Mouse (Mus musculus) hindbrain, embryonic 16.5 days (tissue): ENCODE measurements around the gene Armh1. TPM values are rescaled to one million over a fixed set of nuclear protein-coding genes. Genes with fewer than 3 reads are reported as not detected.

Experiments
- ATAC-seq: fragments of 200-750 bp; cut with Nextera tagmentation; 2 replicates; pipeline ENCODE4 v1.8.0; 2017; ENCODE audit warnings: moderate TSS enrichment, moderate library complexity
- H3K27ac ChIP-seq: fragments of 300-500 bp; sonication (generic); 2 replicates; pipeline ENCODE4 v1.5.1; 2014; ENCODE audit warnings: low read depth, mild to moderate bottlenecking, control low read depth, low read length, moderate library complexity
- H3K27me3 ChIP-seq: fragments of 300-500 bp; sonication (generic); replicated peaks from 2 replicates; pipeline ENCODE4 v1.6.1; 2014; ENCODE audit warnings: low read length; ENCODE audit not compliant: control insufficient read depth, insufficient read depth
- H3K36me3 ChIP-seq: fragments of 300-500 bp; sonication (generic); 2 replicates; pipeline ENCODE4 v1.6.1; 2014; ENCODE audit warnings: mild to moderate bottlenecking, low read length, moderate library complexity, mixed read lengths; ENCODE audit not compliant: control insufficient read depth, insufficient read depth
- H3K4me1 ChIP-seq: fragments of 300-500 bp; sonication (generic); 2 replicates; pipeline ENCODE4 v1.6.1; 2014; ENCODE audit warnings: low read depth, low read length; ENCODE audit not compliant: control insufficient read depth, insufficient read depth
- H3K4me2 ChIP-seq: fragments of 300-500 bp; sonication (generic); 2 replicates; pipeline ENCODE4 v1.6.1; 2014; ENCODE audit warnings: mild to moderate bottlenecking, low read length, control low read depth, moderate library complexity
- H3K4me3 ChIP-seq: fragments of 300-500 bp; sonication (generic); 2 replicates; pipeline ENCODE4 v1.5.1; 2014; ENCODE audit warnings: mild to moderate bottlenecking, low read length, control low read depth, moderate library complexity
- H3K9ac ChIP-seq: fragments of 300-500 bp; sonication (generic); 2 replicates; pipeline ENCODE4 v1.6.1; 2014; ENCODE audit warnings: low read depth, mild to moderate bottlenecking, control low read depth, low read length, moderate library complexity
- H3K9me3 ChIP-seq: fragments of 300-500 bp; sonication (generic); 2 replicates; pipeline ENCODE4 v1.6.1; 2014; ENCODE audit warnings: mild to moderate bottlenecking, low read length, moderate library complexity; ENCODE audit not compliant: control insufficient read depth
- WGBS: fragments of 180-500 bp; shearing (Covaris S2); extraction: QIAGEN DNeasy Blood & Tissue Kit; methylation state at CpG from one replicate; pipeline ENCODE4 v1.1.7; 2014; 5-methylcytosine and 5-hydroxymethylcytosine counted together
- polyA plus RNA-seq: library from polyadenylated mRNA; unstranded; fragments of >200 nt; fragmentation: Nextera tagmentation; extraction: Ambion mirVana; gene quantifications from 2 replicates; pipeline ENCODE4 v1.2.1, GENCODE M21; 2015

Armh1 gene
- polyA plus RNA-seq: 2.3 and 2.9 TPM in 2 replicates

GRCm38 (mm10) chr4:117251801-117252316, at the start of gene Armh1, which contains the start of gene Tmem53:
Armh1 (minus strand) TSS chr4:117252125.
Tmem53 (plus strand) TSS chr4:117251951.
- no peaks in the 10 kb centered on the region for H3K9me3 ChIP-seq
- no peaks in the 10 kb centered on the region for H3K27me3 ChIP-seq
- peak within 1 kb of the TSS; percentile 72 for H3K9ac ChIP-seq
- ATAC-seq: peak; percentile 96
- peak within 1 kb of the TSS; percentile 78 for H3K27ac ChIP-seq
- WGBS: 0% methylated on average over 17 of the region's 43 CpGs
- peak within 1 kb of the TSS; percentile 65 for H3K4me3 ChIP-seq
- H3K36me3 ChIP-seq: no peaks in the 10 kb centered on the region
- H3K4me2 ChIP-seq: peak within 1 kb of the TSS; percentile 79
- peaks cover 12% of the 10 kb centered on the region; the same call in 1 of the 2 replicates for H3K4me1 ChIP-seq

- H3K27me3 ChIP-seq: peaks cover 17% of the 10 kb centered on the region
- no peak overlapping the region for H3K4me3 ChIP-seq
- ATAC-seq: no peak
- H3K36me3 ChIP-seq: no peaks in the 10 kb centered on the region
- no peak overlapping the region for H3K9ac ChIP-seq
- H3K9me3 ChIP-seq: no peaks in the 10 kb centered on the region
- no peak overlapping the region for H3K27ac ChIP-seq
- H3K4me1 ChIP-seq: peaks cover 15% of the 10 kb centered on the region
- WGBS: 68% methylated on average over 10 of the region's 10 CpGs
- H3K4me2 ChIP-seq: no peak overlapping the region
These were observed 48.0 kb upstream of the Armh1 start for GRCm38 (mm10) chr4:117299921-117300320.

GRCm38 (mm10) chr4:117297819-117298218, 45.9 kb upstream of the Armh1 start:
- Histone ChIP-seq H3K9me3 (no peaks in the 10 kb centered on the region), H3K4me2 (no peak overlapping the region), H3K4me1 (peaks cover 3% of the 10 kb centered on the region; the same call in 1 of the 2 replicates), H3K27me3 (peaks cover 5% of the 10 kb centered on the region), H3K27ac (no peak overlapping the region), H3K9ac (no peak overlapping the region), H3K36me3 (no peaks in the 10 kb centered on the region), H3K4me3 (no peak overlapping the region)
- ATAC-seq: no peak
- 69% methylated on average over 9 of the region's 9 CpGs for WGBS

GRCm38 (mm10) chr4:117296849-117297593, 45.1 kb upstream of the Armh1 start:
- H3K27ac ChIP-seq: peak overlapping the region; percentile 26; the same call in 1 of the 2 replicates
- H3K9ac ChIP-seq: no peak overlapping the region
- no peak overlapping the region for H3K4me3 ChIP-seq
- ATAC-seq: peak; percentile 60; the same call in 1 of the 2 replicates
- H3K4me1 ChIP-seq: no peaks in the 10 kb centered on the region
- WGBS: 58% methylated on average over 19 of the region's 19 CpGs
- no peaks in the 10 kb centered on the region for H3K27me3 ChIP-seq
- H3K4me2 ChIP-seq: no peak overlapping the region
- no peaks in the 10 kb centered on the region for H3K9me3 ChIP-seq
- H3K36me3 ChIP-seq: no peaks in the 10 kb centered on the region

GRCm38 (mm10) chr4:117291696-117292095, 39.8 kb upstream of the Armh1 start:
- no peak overlapping the region for H3K4me3 ChIP-seq
- H3K9me3 ChIP-seq: no peaks in the 10 kb centered on the region
- no peak for ATAC-seq
- H3K4me2 ChIP-seq: no peak overlapping the region
- H3K27ac ChIP-seq: no peak overlapping the region
- peaks cover 14% of the 10 kb centered on the region for H3K4me1 ChIP-seq
- H3K9ac ChIP-seq: no peak overlapping the region
- no peaks in the 10 kb centered on the region for H3K36me3 ChIP-seq
- WGBS: 87% methylated on average over 2 of the region's 2 CpGs
- no peaks in the 10 kb centered on the region for H3K27me3 ChIP-seq

GRCm38 (mm10) chr4:117288927-117289801, 37.2 kb upstream of the Armh1 start:
- peak overlapping the region; percentile 88 for H3K27ac ChIP-seq
- peak overlapping the region; percentile 75 for H3K9ac ChIP-seq
- H3K36me3 ChIP-seq: peaks cover 10% of the 10 kb centered on the region; the same call in 1 of the 2 replicates
- peaks cover 20% of the 10 kb centered on the region for H3K4me1 ChIP-seq
- H3K4me3 ChIP-seq: peak overlapping the region; percentile 66
- WGBS: under 1% methylated on average over 51 of the region's 80 CpGs
- peak; percentile 84 for ATAC-seq
- H3K4me2 ChIP-seq: peak overlapping the region; percentile 77
- no peaks in the 10 kb centered on the region for H3K9me3 ChIP-seq
- no peaks in the 10 kb centered on the region for H3K27me3 ChIP-seq

GRCm38 (mm10) chr4:117288277-117288926, 36.5 kb upstream of the Armh1 start:
- Histone ChIP-seq H3K27ac (peak overlapping the region; percentile 88), H3K9me3 (no peaks in the 10 kb centered on the region), H3K36me3 (peaks cover 10% of the 10 kb centered on the region; the same call in 1 of the 2 replicates), H3K27me3 (no peaks in the 10 kb centered on the region), H3K4me3 (peak overlapping the region; percentile 66), H3K4me1 (peaks cover 27% of the 10 kb centered on the region), H3K9ac (peak overlapping the region; percentile 75), H3K4me2 (peak overlapping the region; percentile 77)
- WGBS: 19% methylated on average over 25 of the region's 25 CpGs
- 0 out of 2 replicates have a peak, but pooled peaks have one; percentile 31 for ATAC-seq

DNA sequence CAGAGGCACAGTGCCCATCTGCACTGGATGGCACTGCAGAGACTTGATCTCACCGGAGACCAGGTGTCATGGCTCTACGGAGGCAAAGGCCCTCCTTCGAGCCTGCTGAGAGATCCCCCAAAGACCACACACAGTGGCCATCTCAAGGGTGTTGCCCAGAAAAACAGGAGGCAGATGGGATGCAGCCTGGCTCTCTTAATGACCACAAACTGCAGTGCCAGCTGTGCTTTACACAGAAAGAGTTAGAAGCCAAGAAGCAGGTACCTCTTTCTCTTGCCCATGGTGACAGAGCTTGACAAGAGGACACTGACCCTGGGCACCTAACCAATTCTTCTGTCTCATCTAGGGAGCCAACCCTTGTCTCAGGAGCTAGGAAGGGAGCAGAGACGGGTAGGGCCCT, 32.4 kb upstream of the Armh1 start:
- Histone ChIP-seq H3K4me3 (no peak overlapping the region), H3K27me3 (no peaks in the 10 kb centered on the region), H3K9ac (0 out of 2 replicates have a peak overlapping the region, but pooled peaks have one; percentile 24), H3K9me3 (no peaks in the 10 kb centered on the region), H3K4me2 (no peak overlapping the region), H3K4me1 (peaks cover 30% of the 10 kb centered on the region), H3K36me3 (peaks cover 13% of the 10 kb centered on the region; the same call in 1 of the 2 replicates), H3K27ac (peak overlapping the region; percentile 31; the same call in 1 of the 2 replicates)
- no peak for ATAC-seq
- WGBS: 32% methylated on average over 4 of the region's 4 CpGs
